Mouse (Mus musculus) C3H10T1/2 (cell line): ENCODE data around the gene Tpst1. TPM values are rescaled to one million over a fixed set of nuclear protein-coding genes. Genes with fewer than 3 reads are reported as not detected.

Experiments used
- polyA plus RNA-seq, 2 experiments: library from polyadenylated mRNA; unstranded; fragments of >200 nt; fragmentation: generic; extraction: Trizol; gene quantifications; one replicate each; pipeline ENCODE4 v1.2.1; 2012; ENCODE audit warnings: missing spikeins in 2 of 2

Gene Tpst1
- polyA plus RNA-seq = 10 to 100 TPM in 1 of 2 experiments, 1 to 10 TPM in 1; 7.0 to 40.9 TPM

DNA sequence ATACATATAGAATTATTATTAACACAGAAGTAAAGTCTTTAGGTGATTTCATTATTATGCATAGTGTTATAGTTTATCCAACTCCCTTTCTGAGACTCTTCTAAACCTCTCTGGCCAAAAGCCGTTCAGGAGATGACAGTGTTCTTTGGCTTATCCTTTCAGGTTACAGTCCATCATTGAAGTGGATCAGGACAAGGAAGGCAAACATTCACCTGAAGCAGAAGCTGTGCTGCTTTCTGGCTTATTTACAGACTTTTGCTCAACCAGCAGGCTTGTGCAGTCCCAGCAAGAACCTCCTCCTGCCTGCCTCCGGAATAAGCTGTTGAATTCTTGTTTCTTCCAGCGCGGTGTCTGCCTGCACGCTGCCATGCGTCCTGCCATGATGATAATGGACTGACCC, at the start of gene Tpst1:
Gene Tpst1, plus strand, starts transcription at position 301 of the 400 bp plus-strand sequence.

GRCm38 (mm10) chr5:130029142-130029897, 43.8 kb upstream of the Tpst1 start, which contains the start of the genes Asl and Crcp:
TSS of gene Asl (minus strand) at chr5:130029247.
TSS of gene Crcp (plus strand) at chr5:130029290.

GRCm38 (mm10) chr5:130144334-130145312, 71.5 kb downstream of the Tpst1 start, which contains the start of gene Kctd7:
TSS of gene Kctd7 (plus strand) at chr5:130144861.

DNA sequence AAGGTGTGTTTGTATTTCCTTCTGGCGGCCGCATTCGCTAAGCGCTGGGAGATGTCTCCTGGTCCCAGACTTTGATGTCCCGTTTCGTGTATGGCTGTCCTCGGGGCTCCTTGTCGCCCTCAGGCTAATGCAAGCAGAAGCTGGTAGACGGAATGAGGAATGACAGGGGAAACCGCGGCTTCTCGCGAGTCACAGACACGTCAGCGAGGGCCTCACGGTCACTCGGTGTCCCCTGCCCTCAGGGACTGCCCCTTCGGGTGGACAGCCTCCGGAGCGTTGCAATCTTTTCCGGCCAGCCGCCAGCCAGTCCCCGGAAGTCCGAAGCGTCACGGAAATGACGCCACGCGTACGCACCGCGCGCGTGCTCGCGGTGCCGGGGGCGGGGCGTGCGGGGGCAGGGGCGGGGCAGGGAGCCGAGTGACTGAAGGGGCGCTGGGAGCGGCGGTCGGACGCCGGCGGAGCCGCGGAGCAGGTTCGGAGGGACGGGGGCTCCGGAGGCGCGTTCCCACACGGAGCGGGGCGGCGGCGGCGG, 98.4 kb downstream of the Tpst1 start, which contains the start of gene Rabgef1:
Gene Rabgef1, plus strand, starts transcription at position 376 of the 532 bp plus-strand sequence.

Other genes with a start within 250 kb of the Tpst1 start
- gene Sumf2, start 226.3 kb upstream of the Tpst1 start, polyA plus RNA-seq = 10 to 100 TPM; 32.9 to 43.9 TPM
- 100 to 1,000 TPM; 595 to 650 TPM for gene Chchd2, start 185.9 kb upstream of the Tpst1 start, polyA plus RNA-seq
- 1 to 10 TPM in 1 of 2 experiments, under 1 TPM in 1; 0.33 to 1.1 TPM for gene Zbed5, start 177.6 kb upstream of the Tpst1 start, polyA plus RNA-seq
- gene Phkg1, start 174.8 kb upstream of the Tpst1 start, polyA plus RNA-seq = 1 to 10 TPM in 1 of 2 experiments, under 1 TPM in 1; 0.05 to 5.7 TPM
- 1 to 10 TPM in 1 of 2 experiments, under 1 TPM in 1; 0.73 to 4.2 TPM for gene Nupr1l, start 164.8 kb upstream of the Tpst1 start, polyA plus RNA-seq
- gene Vkorc1l1, start 131.4 kb upstream of the Tpst1 start, polyA plus RNA-seq = 1 to 10 TPM; 3.9 to 9.1 TPM
- 10 to 100 TPM; 47.4 to 52.4 TPM for gene Gusb, start 70.3 kb upstream of the Tpst1 start, polyA plus RNA-seq
- gene Asl, start 44.1 kb upstream of the Tpst1 start, polyA plus RNA-seq = 10 to 100 TPM; 53.7 to 58.6 TPM
- gene Crcp, start 44.0 kb upstream of the Tpst1 start, polyA plus RNA-seq = 10 to 100 TPM; 12.1 to 27.1 TPM
- gene Kctd7, start 71.5 kb downstream of the Tpst1 start, polyA plus RNA-seq = 1 to 10 TPM in 1 of 2 experiments, under 1 TPM in 1; 0.36 to 4.6 TPM
- 10 to 100 TPM in 1 of 2 experiments, 1 to 10 TPM in 1; 1.7 to 13.0 TPM for gene Rabgef1, start 98.5 kb downstream of the Tpst1 start, polyA plus RNA-seq
- gene Tmem248, start 143.8 kb downstream of the Tpst1 start, polyA plus RNA-seq = 10 to 100 TPM; 14.9 to 21.0 TPM
- gene Sbds, start 182.2 kb downstream of the Tpst1 start, polyA plus RNA-seq = 10 to 100 TPM; 10.9 to 29.7 TPM
- gene Tyw1, start 182.3 kb downstream of the Tpst1 start, polyA plus RNA-seq = 10 to 100 TPM; 13.8 to 19.3 TPM